Mouse (Mus musculus): ENCODE measurements at regions not wholly inside any gene's neighbourhood (a gene's known extent, or its start where the extent isn't known, plus 50 kb on each side); places are given as distances from the start of the nearest gene placed in this dataset.

- TF ChIP-seq CTCF (IDR thresholded peaks at IDR 0.05; ENCODE audit: extremely low read depth, insufficient read depth, low read length) (no peak), POLR2A (IDR thresholded peaks at IDR 0.05; ENCODE audit: extremely low read depth, insufficient read depth, low read length) (no peak)
Observed at GRCm38 (mm10) chr17:47247516-47247915, 121.2 kb upstream of the Mrps10 start.

Measured in cortical plate, adult 2 months (tissue).